Mouse (Mus musculus) ES-Bruce4 (cell line): ENCODE data around the gene Mitd1. TPM values are rescaled to one million over a fixed set of nuclear protein-coding genes. Genes with fewer than 3 reads are reported as not detected.
A peak's percentile ranks its signal among the peaks of the same experiment; 100 is the strongest.

Experiments used
- H3K27ac ChIP-seq: 2 replicates; pipeline ENCODE4 v1.5.1; 2012; ENCODE audit warnings: low read length, inconsistent platforms; ENCODE audit not compliant: insufficient read depth
- H3K27me3 ChIP-seq: 2 replicates; pipeline ENCODE4 v1.6.1; 2012; ENCODE audit warnings: mild to moderate bottlenecking, low read length, inconsistent platforms; ENCODE audit not compliant: control insufficient read depth, poor library complexity, insufficient read depth, severe bottlenecking
- H3K36me3 ChIP-seq: 2 replicates; pipeline ENCODE4 v1.6.1; 2012; ENCODE audit warnings: inconsistent platforms, mild to moderate bottlenecking, low read length, moderate library complexity; ENCODE audit not compliant: control insufficient read depth, poor library complexity, insufficient read depth, severe bottlenecking
- H3K4me1 ChIP-seq: one replicate; pipeline ENCODE4 v1.8.1; 2011; ENCODE audit warnings: low read length; ENCODE audit not compliant: control insufficient read depth, insufficient read depth
- H3K4me3 ChIP-seq: 2 replicates; pipeline ENCODE4 v1.5.1; 2011; ENCODE audit warnings: low read depth, mild to moderate bottlenecking, low read length
- H3K9ac ChIP-seq: 2 replicates; pipeline ENCODE4 v1.6.1; 2012; ENCODE audit warnings: low read depth, mild to moderate bottlenecking, inconsistent platforms; ENCODE audit not compliant: poor library complexity, severe bottlenecking
- H3K9me3 ChIP-seq: replicated peaks from 2 replicates; pipeline ENCODE4 v1.6.1; 2012; ENCODE audit warnings: mild to moderate bottlenecking, low read length, inconsistent platforms; ENCODE audit not compliant: control insufficient read depth, poor library complexity, insufficient read depth, severe bottlenecking
- CTCF ChIP-seq: IDR thresholded peaks from one replicate; pipeline ENCODE4 v1.8.1; 2011; ENCODE audit warnings: low read depth, low read length
- EP300 ChIP-seq: IDR thresholded peaks from 2 replicates; pipeline ENCODE4 v1.6.1; 2011; ENCODE audit warnings: low read depth, low read length; ENCODE audit not compliant: insufficient read depth
- POLR2A ChIP-seq: IDR thresholded peaks from one replicate; pipeline ENCODE4 v1.8.1; 2011; ENCODE audit warnings: low read length; ENCODE audit not compliant: insufficient read depth
- polyA plus RNA-seq: library from polyadenylated mRNA; stranded (reverse); fragments of >200 nt; gene quantifications from 2 replicates; pipeline ENCODE4 v1.2.4, GENCODE M21; 2011; ENCODE audit warnings: low read depth; ENCODE audit not compliant: missing spikeins, insufficient read depth, insufficient read length

Mitd1 gene
- polyA plus RNA-seq, 1 experiment = 38.7 TPM

DNA sequence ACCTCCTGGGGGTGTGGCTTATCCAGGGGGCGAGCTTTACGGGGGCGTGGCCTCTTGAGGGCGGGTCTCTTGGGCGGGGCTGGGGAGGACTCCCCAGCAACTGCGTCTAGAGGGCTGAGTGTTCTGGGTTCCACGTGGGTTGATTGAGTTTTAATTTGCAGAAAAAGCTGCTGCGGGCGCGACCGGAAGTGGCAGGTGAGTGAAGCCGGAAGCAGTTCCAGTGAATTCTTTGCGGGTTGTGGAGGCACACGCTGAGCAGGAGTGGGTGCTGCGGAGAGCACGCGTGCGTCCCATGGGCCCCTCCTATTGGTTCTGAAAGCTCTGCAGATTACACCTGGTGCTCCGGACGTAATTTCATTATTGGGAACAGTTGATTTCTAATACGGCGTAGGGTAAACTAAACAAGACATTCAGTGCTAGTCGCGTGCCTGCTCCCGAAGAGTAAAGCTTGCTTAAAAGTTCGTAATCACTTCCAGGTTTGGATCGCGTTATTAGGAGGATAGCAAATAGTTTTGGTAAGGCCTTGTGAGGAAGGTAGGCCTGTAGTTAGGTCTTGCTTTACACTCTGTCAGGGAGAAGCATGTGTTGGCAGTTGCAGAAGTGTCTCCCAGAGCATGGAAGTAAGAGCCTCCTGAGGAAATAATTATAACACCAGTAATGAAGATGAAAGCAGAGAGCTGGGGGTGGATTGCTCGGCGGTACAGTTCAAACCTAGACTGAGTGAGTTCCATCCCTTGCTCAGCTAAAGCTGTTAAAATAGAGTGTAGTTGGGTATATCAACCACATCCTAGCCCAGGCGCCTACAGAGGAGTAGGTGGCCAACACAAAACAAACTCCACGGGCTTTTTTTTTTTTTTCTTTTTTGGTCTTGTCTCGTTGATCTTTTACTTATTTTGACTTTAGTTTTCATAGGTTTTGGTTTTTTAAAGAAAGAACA lies 17.8 kb downstream of the Mitd1 start:
- Histone ChIP-seq H3K27ac (peak overlapping the region; percentile 52), H3K4me1 (no peaks in the 10 kb centered on the region), H3K9me3 (peaks cover 10% of the 10 kb centered on the region), H3K9ac (peak overlapping the region; percentile 82), H3K27me3 (no peaks in the 10 kb centered on the region), H3K4me3 (peak overlapping the region; percentile 96), H3K36me3 (peaks cover 19% of the 10 kb centered on the region)
- TF ChIP-seq CTCF (no peak), POLR2A (peak; percentile 31)

- no peaks in the 10 kb centered on the region for H3K4me1 ChIP-seq
Measured at GRCm38 (mm10) chr1:37871704-37872103, 18.5 kb downstream of the Mitd1 start, which contains the start of gene Lipt1. Gene Lipt1 (plus strand): TSS chr1:37871738.

GRCm38 (mm10) chr1:37869362-37869761 lies 20.8 kb downstream of the Mitd1 start:
- no peaks in the 10 kb centered on the region for H3K27me3 ChIP-seq
- no peaks in the 10 kb centered on the region for H3K9me3 ChIP-seq
- no peaks in the 10 kb centered on the region for H3K4me1 ChIP-seq
- TF ChIP-seq CTCF (no peak), POLR2A (no peak), EP300 (no peak)
- H3K4me3 ChIP-seq = no peak overlapping the region
- H3K36me3 ChIP-seq = no peaks in the 10 kb centered on the region
- H3K27ac ChIP-seq = no peak overlapping the region
- H3K9ac ChIP-seq = no peak overlapping the region

More at GRCm38 (mm10) chr1:37871704-37872103, 18.5 kb downstream of the Mitd1 start, which contains the start of gene Lipt1:
- H3K27ac ChIP-seq = peak within 1 kb of the TSS; percentile 52
- H3K36me3 ChIP-seq = peaks cover 18% of the 10 kb centered on the region
- no peaks in the 10 kb centered on the region for H3K27me3 ChIP-seq
- H3K9me3 ChIP-seq = peaks cover 10% of the 10 kb centered on the region
- no peak for TF ChIP-seq EP300
- TF ChIP-seq POLR2A = no peak
- no peak for TF ChIP-seq CTCF
- peak within 1 kb of the TSS; percentile 82 for H3K9ac ChIP-seq
- H3K4me3 ChIP-seq = peak within 1 kb of the TSS; percentile 96

DNA sequence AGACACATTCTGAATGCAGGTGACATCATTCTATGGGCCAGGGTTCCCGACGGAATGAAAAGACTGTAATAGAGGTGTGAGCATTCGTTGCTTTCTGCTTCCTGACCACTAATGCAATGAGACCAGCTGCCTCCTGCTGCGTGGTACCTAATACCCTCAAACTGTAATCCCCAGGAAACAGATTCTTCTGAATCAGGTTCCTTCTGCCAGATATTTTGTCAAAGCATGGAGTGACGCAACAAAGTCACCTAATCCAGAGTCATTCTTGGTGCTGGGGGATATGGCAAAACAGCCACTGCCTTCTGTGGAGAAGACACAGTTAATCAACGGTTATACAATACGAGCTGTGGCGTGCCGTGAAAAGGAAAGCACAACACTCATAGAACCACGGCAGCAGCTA lies 21.6 kb downstream of the Mitd1 start:
- Histone ChIP-seq H3K4me3 (no peak overlapping the region), H3K27me3 (no peaks in the 10 kb centered on the region), H3K9me3 (no peaks in the 10 kb centered on the region), H3K4me1 (no peaks in the 10 kb centered on the region), H3K27ac (no peak overlapping the region), H3K36me3 (no peaks in the 10 kb centered on the region), H3K9ac (no peak overlapping the region)
- TF ChIP-seq CTCF (no peak), POLR2A (no peak), EP300 (no peak)

DNA sequence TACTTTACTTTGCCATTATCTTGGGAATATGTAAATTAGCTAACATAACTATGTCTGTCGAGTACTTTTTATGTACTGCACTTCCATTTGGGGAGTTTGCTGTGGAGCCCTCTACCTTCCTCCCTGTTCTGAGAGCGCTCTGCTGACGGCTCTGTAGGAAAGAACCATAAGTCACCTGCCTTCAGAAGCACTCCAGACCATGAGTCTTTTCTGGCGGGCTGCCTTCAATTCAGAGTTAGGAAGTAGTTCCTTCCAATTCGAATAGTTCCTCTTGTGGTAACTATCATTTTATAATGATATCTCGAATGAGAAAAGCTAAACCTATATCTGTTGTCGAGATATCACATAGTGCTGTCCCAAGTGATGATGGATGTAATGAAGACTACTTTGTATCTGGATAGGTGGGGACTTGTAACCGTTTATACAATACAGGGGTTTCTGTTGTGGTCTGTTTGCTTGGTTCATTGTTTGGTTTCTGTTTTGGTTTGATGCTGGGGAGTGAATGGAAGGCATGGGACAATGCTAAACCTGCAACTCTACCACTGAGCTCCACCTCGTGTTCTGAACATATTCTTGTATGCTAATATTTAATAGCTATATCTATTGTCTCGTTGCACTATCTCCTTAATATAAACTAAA lies 22.4 kb downstream of the Mitd1 start:
- no peak overlapping the region for H3K4me3 ChIP-seq
- no peaks in the 10 kb centered on the region for H3K36me3 ChIP-seq
- no peak overlapping the region for H3K27ac ChIP-seq
- no peaks in the 10 kb centered on the region for H3K27me3 ChIP-seq
- H3K4me1 ChIP-seq = no peaks in the 10 kb centered on the region
- no peak for TF ChIP-seq EP300
- TF ChIP-seq POLR2A = no peak
- TF ChIP-seq CTCF = no peak
- no peak overlapping the region for H3K9ac ChIP-seq
- H3K9me3 ChIP-seq = no peaks in the 10 kb centered on the region

DNA sequence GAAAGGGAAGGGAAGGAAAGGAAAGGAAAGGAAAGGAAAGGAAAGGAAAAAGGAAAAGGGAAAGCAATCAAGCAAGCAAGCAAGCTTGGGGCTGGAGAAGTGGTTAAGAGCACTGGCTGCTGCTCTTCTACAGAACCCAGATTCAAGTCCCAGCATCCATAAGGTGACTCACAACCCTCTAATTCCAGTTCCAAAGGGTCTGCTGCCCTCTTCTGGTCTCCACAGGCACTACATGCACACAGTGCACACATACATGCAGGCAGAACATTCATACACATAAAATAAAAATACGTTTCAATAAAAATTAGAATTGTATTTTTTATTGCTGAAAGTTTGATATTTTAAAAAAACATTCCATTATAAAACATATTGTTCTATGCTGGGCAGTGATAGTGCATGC lies 23.2 kb downstream of the Mitd1 start:
- Histone ChIP-seq H3K9me3 (no peaks in the 10 kb centered on the region), H3K27ac (no peak overlapping the region), H3K4me3 (no peak overlapping the region), H3K36me3 (no peaks in the 10 kb centered on the region), H3K27me3 (no peaks in the 10 kb centered on the region), H3K4me1 (no peaks in the 10 kb centered on the region), H3K9ac (no peak overlapping the region)
- no peak for TF ChIP-seq POLR2A
- peak; percentile 66 for TF ChIP-seq CTCF
- no peak for TF ChIP-seq EP300
